Mouse (Mus musculus) kidney, postnatal 10 days (tissue): ENCODE measurements around the gene Rad51b.

Experiments used
- DNase-seq: peaks from one replicate; pipeline ENCODE4 v3.0.0; 2021; ENCODE audit warnings: mixed read lengths

The Rad51b gene

DNA sequence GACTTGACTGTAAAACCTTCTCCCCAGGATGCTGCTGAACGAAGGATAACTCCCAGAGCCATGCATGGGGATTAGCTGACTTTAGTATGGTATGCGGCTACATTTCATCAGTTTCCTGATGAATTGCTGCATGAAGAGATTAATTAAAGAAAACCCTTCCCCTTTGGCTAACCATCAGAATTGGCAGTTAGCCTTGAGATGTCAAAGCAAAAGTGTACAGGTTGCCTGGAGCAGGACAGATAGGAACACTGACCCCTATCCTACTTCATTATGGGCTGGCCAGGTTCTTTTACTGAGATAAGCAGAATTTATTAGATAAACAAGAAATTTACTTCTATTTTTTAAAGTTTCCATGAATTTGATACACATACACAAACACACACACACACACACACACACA is 85.3 kb downstream of the Rad51b start:
- DNase-seq, result no peak

DNA sequence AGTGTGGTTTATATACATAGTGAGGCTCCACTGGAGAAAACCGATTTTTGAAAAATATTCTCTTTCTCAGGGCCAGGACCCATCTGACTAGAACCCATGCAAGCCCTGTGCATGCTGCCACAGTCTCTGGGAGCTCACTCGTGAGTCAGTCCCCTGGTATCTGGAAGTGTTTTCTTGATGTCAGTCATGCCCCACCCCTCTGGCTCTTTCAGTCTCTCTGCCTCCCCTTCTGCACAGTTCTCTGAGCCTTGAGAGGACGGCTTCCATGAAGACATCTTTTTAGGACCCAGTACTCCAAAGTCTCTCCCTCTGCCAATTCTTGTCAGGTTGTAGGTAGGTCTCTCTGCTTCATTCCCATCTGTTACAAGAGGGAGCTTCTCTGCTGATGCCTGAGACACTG is 86.5 kb downstream of the Rad51b start:
- no peak for DNase-seq

DNA sequence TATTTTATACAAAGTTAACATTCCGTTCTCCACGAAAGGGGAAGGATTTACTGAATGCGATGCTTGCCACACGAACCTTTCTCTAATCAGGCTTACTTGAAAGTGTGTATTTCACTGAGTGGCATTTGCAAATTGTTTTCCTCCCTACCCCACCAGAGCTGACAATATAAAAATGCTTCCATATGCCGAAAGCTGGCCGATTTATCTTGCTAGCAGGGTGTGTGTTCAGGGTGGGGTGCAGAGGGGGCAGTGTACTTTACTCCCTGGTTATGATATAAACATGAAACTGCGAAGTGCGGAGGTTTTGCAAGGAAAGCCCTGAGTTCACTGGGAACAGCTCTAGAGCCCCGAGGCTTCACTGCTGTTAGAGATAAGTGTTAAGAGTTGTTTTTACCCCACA is 87.7 kb downstream of the Rad51b start:
- DNase-seq, result no peak

DNA sequence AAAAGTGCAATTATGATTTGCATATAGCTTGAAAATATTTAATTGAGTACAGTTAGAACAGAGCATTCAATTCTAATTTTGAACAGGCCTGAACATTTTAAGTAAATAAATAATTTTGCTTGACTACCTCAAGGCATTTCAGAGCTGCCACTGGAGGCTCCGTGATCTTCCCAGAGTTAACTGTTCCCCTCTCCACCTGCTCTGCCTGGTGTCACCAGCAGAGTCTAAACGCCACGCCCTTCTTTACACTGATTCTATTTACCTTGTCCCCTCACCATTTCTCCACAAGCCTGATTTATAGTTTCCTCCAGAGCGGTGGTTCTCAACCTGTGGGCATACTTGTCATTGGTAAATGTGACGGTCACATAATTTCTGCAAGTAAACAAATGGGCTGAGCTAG is 88.1 kb downstream of the Rad51b start:
- no peak for DNase-seq

DNA sequence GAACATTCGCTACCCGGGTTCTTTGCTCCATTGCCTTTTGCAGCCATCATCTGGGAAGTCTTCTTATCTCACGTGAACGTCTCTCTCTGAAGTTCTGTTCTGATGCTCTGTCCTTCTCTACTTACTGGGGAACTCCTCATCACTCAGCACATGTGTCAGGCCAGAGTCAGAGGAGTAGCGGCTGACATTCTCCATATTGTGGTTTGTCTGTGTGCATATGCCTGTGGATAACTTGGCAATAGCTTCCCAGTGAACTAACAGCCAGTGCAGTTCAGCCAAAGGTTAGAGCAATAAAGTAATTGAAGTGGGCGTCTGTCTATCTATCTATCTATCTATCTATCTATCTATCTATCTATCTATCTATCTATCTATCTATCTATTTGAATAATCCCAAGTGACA is 90.8 kb downstream of the Rad51b start:
- DNase-seq, result no peak

DNA sequence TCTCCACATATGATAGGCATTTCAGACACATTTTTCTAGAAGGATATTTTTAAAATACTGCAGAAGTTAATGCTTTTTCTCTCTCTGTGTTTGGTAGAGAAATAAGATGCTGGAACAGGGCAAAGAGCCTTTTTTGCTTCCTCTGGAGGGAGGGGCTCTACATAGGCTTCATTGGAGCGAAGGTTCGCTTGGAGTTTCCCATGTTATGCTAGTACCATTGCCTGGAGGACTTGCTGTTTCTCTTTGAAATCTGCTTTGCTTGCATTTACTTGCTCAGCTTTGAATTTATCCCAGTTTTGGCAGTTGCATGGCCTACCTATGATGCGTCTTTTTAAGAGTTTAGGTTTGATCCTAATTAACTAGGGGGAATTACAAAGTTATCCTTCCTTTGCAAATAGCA is 92.2 kb downstream of the Rad51b start:
- no peak for DNase-seq

DNA sequence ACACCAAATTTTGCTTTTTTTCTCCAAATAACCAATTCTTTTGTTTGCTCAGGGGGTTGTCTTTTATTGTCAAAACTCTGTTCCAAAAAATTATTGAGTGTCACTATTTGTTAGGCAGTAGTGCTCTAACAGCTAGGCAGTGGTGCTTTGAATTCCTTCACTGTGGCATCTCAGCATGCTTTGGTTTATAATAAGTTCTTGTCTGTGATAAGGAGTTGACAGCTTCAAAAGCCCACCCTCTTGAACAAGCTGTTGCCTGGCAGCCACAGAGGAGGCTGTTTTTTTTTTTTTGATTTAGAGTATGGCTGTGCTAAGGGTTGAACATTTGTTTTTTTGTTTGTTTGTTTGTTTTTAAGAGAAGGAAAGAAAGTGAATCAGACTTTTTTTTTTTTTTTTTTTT is 92.9 kb downstream of the Rad51b start:
- no peak for DNase-seq

DNA sequence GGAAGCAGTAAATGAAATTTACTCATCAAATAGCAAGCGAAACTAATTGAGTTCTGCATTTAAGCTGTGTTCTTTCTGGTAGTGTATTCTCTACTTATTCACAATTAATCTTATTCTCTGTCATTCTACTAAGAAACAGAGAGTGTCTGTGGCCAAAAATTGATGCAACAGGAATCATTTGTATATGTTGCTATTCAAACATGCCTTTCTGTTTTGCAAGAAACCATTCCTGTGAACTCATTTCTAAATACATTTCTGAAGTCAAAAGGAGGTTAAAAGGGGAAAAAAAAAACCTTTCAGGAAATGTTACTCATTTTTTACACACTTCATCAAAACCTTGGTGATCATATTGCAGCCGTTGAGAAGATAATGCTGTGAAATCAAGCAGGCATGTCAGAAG is 96.6 kb downstream of the Rad51b start:
- DNase-seq, result no peak

DNA sequence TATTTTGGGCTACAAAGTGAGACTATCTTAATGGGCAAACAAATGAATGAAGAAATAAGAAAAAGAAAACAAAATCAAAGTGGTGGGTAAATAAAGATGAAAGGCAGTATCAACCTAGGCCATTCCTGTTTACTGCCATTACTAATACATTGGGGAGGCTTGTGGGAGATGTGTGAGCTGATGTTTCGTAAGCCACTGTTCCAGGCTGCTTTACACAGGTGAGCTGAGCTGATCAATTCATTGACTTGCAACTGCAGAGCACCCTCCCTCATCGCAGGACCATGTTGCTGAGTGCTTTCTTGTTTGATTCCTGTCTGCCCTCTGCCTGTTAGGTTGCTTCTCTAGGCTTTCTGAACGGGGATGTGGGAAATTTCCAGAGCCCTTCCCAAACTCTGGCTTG is 106.9 kb downstream of the Rad51b start:
- no peak for DNase-seq

DNA sequence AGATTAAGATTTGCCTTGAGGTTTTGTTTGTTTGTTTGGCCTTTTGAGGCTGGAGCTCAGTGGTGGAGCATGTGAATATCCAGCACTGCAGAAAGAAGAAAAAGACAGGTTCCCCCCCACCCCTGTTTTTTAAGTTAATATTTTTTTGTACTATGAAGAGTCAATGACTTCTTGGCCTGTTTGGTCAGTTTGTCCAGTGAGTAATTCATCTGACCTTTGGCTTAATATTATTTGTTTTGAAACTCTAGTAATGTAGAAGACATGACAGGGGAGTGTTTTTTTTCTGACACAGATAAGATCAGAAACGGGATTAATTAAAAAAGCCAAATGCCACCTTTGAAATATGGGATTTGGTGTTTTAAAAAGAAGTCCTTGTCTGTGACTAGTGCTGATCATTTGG is 107.4 kb downstream of the Rad51b start:
- no peak for DNase-seq

DNA sequence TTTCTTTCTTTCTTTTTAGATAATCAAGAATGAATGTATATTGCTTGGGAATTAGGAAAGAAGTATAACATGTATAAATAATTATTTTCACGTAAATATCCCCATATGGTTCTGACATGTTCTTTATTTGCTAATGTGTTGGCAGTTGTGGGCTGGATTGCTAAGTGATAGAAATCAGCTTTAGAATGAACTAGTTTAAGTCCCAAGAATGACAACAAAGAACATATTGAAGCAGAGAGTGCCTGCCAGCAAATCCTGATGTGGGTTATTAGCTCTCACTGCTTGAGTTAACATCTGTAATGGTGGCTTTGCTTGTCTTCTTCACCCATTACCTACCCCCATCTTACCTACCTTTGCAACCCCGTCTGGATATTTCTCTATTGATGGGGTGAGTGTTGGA is 111.6 kb downstream of the Rad51b start:
- no peak for DNase-seq

DNA sequence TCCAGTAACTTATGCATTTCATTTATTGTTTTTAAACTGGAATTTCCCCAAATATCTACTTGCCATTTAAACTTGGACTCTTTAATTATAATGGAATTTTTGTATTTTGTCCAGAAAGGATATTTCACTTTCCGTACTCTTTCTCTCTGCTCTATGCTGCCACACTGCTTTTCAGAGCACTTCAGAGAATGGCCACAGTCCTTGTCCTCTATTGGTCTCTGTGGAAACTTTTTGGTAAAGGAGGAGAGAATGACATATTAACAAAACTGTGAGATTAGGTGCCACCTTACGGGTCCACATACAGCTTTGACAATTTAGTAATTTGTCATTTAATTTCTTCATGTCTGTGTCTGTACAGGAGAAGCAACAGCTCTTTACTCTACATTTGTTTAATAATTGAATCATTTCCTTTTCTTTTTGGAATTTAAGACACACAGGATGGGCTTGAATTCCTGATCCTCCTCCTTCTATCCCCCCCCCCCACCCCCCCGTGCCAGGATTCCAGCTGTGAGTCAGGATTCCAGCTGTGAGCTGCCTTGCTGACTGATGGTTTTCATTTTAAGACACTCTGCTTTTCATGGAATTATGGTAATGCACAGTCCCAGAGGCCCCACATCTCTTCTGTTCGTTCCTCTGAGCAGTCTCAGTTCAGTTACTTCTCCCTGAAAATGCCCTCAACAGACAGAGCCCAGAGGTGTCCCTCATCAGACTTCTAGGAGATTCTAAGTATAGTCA is 112.2 kb downstream of the Rad51b start:
- DNase-seq, result no peak

DNA sequence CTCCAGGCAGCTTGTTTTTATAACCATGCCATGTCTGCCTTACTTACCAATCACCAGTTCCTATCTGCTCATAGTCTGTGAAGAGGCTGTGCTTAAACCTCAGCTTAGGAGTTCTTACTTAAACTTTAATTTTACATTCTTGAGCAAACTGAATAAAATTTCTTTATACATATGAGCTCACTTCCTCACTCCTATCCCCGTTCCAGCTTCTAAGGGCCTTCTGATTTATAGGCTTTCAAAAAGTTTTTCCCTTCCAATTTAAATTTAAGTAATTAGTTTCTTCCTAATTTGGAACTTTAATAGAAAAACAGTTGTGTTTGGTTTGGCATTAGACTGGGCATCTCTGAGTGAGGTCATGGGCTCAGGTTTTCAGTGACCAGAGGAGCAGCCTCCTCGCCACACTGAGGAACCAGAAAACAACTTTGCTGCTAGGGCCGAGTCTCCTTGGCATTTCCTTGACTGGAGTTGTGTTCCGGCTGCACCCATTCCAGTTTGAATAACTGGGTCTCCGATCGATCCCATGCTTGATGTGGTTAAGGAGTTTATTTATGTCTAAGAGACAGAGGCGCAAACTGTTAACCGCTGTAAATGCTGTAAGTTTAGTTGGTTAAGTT is 115.9 kb downstream of the Rad51b start:
- no peak for DNase-seq

DNA sequence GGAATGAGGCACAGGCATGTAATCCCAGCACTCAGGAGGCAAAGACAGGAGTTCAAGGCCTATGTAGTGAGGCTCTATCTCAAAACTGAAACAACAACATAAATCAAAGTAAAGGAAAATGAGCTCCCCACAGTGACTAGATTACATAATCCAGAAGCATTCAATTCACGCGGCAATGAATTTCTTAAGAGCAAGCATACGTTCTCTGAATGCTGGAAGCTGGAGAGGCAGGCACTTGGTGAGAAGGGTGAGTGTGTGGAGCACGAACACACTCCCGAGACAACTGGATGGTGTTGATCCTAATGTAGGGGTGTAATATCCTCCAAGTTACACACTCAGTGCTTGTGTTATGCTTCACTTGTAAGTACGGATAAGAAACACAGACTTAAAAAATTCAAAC is 120.3 kb downstream of the Rad51b start:
- DNase-seq, result no peak

DNA sequence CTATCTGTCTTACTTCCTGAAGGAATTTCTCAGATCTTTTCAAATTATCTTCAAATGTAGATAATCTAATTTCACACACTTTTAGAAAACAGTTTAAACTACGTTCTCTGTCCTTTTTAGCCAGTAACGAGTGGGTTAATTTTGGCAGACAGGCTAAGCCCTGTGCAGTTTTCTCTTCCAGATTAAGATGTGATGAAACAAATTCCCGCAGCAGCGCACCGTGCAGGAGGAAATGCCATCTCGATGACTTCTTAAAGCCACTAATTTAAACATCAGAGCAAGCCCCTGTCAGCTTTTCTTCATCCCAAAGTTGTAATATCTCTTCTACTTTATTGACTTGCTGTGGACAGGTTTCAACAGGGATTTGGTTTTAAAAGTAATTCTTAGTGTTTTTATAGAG is 123.5 kb downstream of the Rad51b start:
- DNase-seq, result no peak

DNA sequence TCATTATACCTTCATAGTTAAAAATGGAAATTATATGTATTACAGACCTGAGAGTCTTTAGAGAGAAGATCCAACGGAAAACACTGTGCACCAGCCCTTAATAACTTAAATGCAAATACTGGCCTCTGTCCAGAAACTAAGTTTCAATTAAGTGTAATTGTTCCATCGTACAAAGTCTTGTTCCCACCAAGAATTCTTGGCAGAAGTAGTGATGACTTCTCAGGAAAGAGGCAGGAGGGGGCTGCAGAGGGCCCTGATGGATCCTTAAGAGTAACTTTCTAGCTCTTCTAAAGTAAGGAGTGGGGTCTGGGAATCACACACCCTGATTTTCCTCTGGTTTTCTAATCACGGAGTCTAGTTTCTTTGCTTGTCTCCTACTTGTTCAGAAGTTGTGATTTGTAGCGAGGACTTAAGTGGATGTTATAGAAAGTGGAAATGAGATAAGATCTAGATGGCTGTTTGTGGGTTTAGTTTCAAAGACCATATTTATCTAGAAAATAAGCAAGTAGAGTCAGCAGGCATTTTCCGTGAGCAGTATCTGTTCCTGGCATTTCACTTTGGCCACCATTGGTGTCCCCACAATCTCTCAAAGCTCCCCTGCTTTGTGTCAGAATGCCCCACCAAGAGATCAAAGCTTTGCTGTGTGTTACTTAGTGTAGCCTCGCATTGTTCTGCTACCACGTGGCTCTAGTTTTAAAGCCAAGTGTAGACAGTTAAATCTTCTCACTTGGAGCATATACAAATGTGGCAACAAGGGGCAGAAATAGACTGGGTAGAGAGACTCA is 132.6 kb downstream of the Rad51b start:
- DNase-seq, result no peak

DNA sequence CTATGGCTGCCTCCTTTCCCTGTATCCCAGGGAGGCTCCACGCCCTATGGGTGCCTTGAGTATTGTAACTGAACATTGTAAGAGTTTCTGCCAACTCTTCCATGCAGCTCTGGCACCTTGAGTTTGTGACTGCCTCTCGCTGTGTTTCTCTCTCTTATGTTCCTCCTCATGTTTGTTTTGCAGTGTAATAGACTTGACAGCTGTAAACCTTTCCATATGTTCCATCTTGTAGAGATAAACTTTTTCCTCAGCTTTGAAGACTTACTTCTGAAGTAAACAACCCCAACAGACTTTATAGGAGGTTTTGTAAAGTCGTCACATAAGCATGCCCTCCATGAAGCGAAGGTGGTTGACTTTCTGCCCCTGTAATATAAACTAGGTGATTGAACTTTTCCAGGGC is 134.1 kb downstream of the Rad51b start:
- DNase-seq, result no peak

DNA sequence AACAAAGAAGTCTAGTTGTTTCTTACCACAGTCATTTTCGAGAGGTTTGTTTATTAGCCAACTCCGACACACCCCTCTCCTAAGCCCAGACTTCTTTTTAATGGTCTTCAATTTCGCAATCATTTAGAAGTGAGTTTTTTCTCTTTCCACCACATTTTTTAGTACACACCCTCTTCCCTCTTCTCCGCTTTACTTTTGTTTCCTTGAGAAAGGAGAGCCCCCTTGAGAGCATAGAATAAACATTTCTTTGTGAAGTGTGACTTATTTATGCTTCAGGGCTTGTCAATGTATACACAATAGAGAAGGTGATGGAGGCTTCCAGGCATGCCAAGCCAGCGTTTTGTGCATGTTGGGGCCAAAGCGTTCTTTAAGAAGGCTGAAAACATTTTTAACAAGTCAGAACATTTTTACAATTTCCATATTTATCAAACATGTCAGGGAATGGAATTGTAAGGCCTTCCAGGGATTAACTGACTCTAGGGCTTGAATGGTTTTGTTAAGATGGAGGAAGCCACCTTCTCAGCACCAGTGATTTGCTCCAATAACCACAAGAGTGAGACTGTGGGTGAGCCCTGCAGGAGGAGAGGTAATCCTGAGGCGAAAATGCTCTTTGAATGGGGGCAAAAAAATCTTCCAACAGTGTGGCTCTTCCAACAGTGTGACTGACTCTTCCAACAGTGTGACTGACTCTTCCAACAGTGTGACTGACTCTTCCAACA is 136.8 kb downstream of the Rad51b start:
- DNase-seq, result no peak

DNA sequence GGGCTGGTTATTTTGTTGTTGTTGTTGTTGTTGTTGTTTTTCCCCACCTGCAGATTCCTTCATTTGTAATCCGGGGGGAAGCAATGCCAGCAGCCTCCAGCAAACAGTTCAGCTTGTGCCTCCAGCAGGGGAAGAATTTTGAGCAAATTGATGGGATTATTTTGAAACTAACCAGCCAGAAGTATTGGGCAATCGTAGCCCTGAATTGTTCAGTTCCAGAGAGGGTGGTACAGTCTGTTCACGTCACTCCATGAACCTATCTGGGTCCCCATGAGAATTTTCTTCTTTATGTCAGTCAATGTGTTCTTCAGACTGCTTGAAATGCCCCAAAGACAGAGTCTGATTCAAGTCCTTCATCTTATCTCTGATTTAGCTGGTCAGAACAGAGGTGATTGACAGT is 138.4 kb downstream of the Rad51b start:
- DNase-seq, result no peak

DNA sequence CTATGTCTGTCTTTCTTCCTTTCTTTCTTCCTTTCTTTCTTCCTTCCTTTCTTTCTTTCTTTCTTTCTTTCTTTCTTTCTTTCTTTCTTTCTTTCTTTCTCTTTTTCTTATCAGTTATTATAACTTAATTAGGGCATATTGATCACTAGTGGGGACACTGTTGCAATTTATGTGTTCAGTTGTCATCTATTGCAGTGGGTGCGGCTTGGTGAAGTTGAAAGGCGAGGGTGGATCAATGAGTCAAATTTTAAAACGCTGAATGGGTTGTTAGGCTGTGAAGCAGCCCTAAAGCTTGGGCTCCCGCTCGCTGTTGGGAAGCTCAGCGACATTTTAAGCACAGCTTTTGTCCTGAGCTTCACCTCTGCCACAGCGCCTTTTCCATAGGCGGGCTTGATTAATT is 139.0 kb downstream of the Rad51b start:
- DNase-seq, result no peak

DNA sequence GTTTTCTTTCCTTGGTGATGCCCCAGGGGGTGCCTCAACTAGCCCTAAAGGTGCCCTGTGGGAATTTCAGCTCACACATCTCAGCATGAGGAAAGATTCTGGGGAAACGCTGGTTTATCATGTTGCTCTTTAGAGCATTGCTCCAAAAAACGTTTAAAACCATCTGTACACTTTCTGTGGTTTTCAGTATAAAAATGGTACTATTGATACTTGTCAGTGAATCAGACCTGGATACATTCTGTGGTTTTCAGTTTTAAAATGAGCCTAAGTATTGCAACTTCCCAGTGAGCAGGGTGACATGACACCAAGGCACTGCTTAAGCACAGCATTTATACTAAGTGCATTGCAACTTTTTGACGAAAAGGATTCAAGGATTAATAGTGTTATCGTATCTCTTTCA is 139.8 kb downstream of the Rad51b start:
- no peak for DNase-seq

DNA sequence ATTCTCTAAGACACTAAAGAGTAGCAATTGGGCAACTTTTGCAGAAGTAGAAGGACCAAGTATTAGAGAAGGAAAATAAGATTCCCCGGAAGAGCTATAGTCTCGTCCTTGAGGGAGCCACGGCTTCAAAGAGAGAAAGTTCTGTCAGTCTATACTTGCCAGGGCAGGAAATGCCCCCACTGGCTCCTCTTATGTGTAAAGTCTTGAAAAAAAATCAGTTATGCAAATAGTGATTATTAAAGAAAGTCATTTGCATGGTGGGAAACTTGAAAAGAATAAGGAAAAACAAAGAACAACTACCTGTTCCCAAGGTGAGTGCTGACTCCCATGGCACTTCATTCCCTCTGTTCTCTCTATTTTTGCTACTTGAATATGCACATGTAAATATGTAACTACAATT is 140.5 kb downstream of the Rad51b start:
- no peak for DNase-seq

DNA sequence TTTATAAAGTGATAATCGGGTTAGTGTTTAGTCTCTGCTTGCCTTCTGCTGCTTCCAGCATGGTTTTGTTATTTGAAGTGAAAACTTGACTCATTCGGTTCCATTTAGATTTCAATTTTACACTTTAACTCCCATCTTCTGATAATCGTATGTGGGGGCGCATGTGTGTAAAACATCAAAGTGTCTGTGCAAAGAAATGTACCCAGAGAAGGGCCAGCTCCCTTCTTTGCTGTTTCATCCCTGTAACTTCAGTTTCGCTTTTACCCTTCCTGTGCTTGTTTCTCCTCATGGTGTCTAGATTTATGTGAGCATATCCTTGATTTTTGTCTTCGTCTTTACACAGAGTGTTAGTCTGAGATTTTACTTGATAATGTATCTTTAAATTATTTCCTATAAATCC is 142.9 kb downstream of the Rad51b start:
- no peak for DNase-seq
